Mouse (Mus musculus) stomach, embryonic 16.5 days (tissue): ENCODE measurements around the gene Rftn1. TPM values are rescaled to one million over a fixed set of nuclear protein-coding genes. Genes with fewer than 3 reads are reported as not detected.
A peak's percentile ranks its signal among the peaks of the same experiment; 100 is the strongest.

Experiments used
- ATAC-seq: fragments of 200-750 bp; cut with Nextera tagmentation; 2 replicates; pipeline ENCODE4 v1.8.0; 2017; ENCODE audit warnings: moderate number of reproducible peaks, moderate TSS enrichment; ENCODE audit not compliant: insufficient read depth, low FRiP score
- H3K27ac ChIP-seq: fragments of 300-500 bp; sonication (generic); 2 replicates; pipeline ENCODE4 v1.5.1; 2014; ENCODE audit warnings: low read length
- H3K27me3 ChIP-seq: fragments of 300-500 bp; sonication (generic); 2 replicates; pipeline ENCODE4 v1.6.1; 2014; ENCODE audit warnings: low read length, control low read depth, mixed read lengths; ENCODE audit not compliant: control insufficient read depth, insufficient read depth
- H3K36me3 ChIP-seq: fragments of 300-500 bp; sonication (generic); 2 replicates; pipeline ENCODE4 v1.6.1; 2014; ENCODE audit warnings: low read length; ENCODE audit not compliant: control insufficient read depth, insufficient read depth
- H3K4me1 ChIP-seq: fragments of 300-500 bp; sonication (generic); 2 replicates; pipeline ENCODE4 v1.6.1; 2014; ENCODE audit warnings: low read length, control low read depth, mixed read lengths; ENCODE audit not compliant: control insufficient read depth, insufficient read depth
- H3K4me2 ChIP-seq: fragments of 300-500 bp; sonication (generic); 2 replicates; pipeline ENCODE4 v1.6.1; 2014; ENCODE audit warnings: low read depth, low read length, mixed read lengths
- H3K4me3 ChIP-seq: fragments of 300-500 bp; sonication (generic); replicated peaks from 2 replicates; pipeline ENCODE4 v1.5.1; 2014; ENCODE audit warnings: mild to moderate bottlenecking, low read length
- H3K9ac ChIP-seq: fragments of 300-500 bp; sonication (generic); 2 replicates; pipeline ENCODE4 v1.6.1; 2014; ENCODE audit warnings: low read length
- H3K9me3 ChIP-seq: fragments of 300-500 bp; sonication (generic); replicated peaks from 2 replicates; pipeline ENCODE4 v1.6.1; 2016; ENCODE audit warnings: low read length, control low read depth; ENCODE audit not compliant: control insufficient read depth
- WGBS: fragments of 180-500 bp; shearing (Covaris S2); extraction: QIAGEN DNeasy Blood & Tissue Kit; methylation state at CpG from one replicate; pipeline ENCODE4 v1.1.7; 2014; 5-methylcytosine and 5-hydroxymethylcytosine counted together
- polyA plus RNA-seq: library from polyadenylated mRNA; unstranded; fragments of >200 nt; fragmentation: Nextera tagmentation; extraction: Ambion mirVana; gene quantifications from 2 replicates; pipeline ENCODE4 v1.2.1, GENCODE M21; 2015

The Rftn1 gene
- polyA plus RNA-seq, 1 experiment from 2014 or later: 12.9 TPM

DNA sequence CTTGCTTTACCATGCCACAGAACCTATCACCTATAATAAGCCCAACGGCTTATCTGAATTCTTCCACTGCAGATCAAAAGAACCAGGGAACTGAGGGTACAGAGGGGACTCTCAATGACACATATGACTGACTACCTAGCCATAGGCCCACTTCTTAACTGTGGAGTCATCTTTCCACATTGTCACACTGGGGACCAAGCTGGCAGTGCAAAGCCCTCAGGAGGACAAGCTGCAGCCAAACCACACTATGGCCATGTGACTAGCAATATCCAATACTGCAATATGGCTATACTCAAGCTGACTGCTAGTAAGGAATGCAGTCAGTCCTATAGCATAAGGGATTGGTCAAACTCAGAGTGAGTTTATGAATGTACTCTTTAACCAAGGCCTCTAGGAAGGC, 164.8 kb downstream of the Rftn1 start:
- Histone ChIP-seq H3K4me3 (no peak overlapping the region), H3K27ac (no peak overlapping the region; the same call in 1 of the 2 replicates), H3K4me2 (no peak overlapping the region), H3K9ac (no peak overlapping the region), H3K4me1 (peaks cover 2% of the 10 kb centered on the region; the same call in 1 of the 2 replicates), H3K36me3 (no peaks in the 10 kb centered on the region), H3K9me3 (no peaks in the 10 kb centered on the region), H3K27me3 (no peaks in the 10 kb centered on the region)
- 65% methylated on average over 1 of the region's 1 CpGs for WGBS
- no peak for ATAC-seq

DNA sequence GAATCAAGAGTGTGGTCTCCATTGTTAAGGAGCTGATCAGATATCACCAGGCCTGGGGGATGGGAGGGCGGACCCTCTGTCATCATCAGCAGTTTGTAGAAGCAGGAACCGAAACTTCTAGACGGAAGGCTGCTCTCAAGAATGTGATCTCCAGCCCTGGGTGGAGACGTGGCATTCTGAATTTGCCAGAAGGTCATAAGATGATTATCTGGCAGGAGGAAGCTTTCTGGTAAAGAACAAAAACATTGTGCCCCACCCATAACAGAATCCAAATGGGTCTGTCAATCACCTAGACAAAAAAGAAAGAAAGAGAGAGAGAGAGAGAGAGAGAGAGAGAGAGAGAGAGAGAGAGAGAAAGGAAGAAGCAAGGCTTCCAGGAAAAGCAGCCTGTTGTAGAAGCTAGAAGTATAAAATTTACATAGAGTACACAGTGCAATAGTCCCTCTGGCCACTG, 165.3 kb downstream of the Rftn1 start:
- Histone ChIP-seq H3K9ac (no peak overlapping the region), H3K27ac (no peak overlapping the region; the same call in 1 of the 2 replicates), H3K4me3 (no peak overlapping the region), H3K36me3 (no peaks in the 10 kb centered on the region), H3K9me3 (no peaks in the 10 kb centered on the region), H3K4me1 (peaks cover 4% of the 10 kb centered on the region; the same call in 1 of the 2 replicates), H3K4me2 (no peak overlapping the region), H3K27me3 (no peaks in the 10 kb centered on the region)
- ATAC-seq: no peak
- WGBS: 58% methylated on average over 4 of the region's 4 CpGs

DNA sequence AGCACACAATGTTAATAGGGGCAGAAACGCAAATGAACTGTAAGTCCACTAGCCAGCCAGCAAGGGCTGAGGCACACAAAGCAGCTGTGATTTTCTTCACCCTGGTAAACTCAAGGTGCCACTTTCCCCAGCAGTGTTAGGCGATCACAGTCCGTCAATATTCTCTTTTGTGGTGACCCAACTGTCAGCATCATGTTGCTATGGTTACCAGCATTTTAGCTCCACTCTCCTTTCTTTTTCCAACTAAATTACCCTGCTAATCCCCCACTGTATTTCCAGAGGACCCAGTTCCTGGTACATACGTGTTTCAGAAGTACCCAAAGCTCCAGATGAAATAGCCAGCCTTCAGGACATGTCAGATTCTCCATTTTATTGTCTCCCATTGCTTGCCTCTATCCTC, 169.1 kb downstream of the Rftn1 start:
- H3K9me3 ChIP-seq: no peaks in the 10 kb centered on the region
- WGBS: 53% methylated on average over 4 of the region's 4 CpGs
- no peak overlapping the region for H3K27ac ChIP-seq
- H3K27me3 ChIP-seq: no peaks in the 10 kb centered on the region
- no peak overlapping the region for H3K9ac ChIP-seq
- peaks cover 4% of the 10 kb centered on the region; the same call in 1 of the 2 replicates for H3K4me1 ChIP-seq
- H3K4me3 ChIP-seq: no peak overlapping the region
- ATAC-seq: no peak
- no peak overlapping the region for H3K4me2 ChIP-seq
- H3K36me3 ChIP-seq: no peaks in the 10 kb centered on the region

DNA sequence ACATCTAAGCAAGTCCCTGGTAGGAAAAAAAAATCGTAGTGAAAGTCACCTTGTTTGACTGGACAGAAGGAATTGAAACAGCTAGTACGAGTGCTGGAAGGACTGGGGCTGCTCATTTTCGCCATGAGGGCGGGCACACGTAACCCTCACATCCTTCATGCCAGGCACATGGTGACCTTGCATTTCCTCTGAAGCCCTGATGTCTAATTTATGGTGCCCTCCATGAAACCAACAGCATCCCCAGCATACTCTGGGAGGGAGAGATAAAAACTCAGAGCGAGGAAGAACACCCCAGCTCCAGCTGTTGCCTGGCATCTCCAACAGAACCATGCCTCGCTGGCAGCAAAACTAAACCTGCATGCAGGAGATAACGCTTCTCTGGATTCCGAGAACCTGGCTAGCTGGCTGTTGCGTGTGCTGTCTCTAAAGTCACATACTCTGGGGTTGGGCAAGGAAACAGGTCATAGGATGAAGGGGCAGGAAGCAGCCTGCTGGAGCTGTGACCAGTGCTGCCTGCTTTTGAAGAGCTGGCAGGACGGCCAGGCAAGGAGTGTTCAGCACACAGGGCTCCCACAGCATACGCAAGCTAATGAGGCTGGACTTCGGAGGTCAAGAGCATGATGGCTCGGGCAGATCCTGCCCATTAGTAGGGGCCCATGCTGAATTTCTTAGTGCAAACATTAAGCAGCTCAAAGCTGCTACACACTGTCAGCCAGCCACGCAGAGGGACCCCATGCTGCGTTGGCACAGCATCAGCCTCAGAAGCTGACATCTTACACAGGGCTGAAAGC, 170.1 kb downstream of the Rftn1 start:
- Histone ChIP-seq H3K4me3 (no peak overlapping the region), H3K9ac (no peak overlapping the region), H3K4me1 (peaks cover 4% of the 10 kb centered on the region; the same call in 1 of the 2 replicates), H3K36me3 (no peaks in the 10 kb centered on the region), H3K9me3 (no peaks in the 10 kb centered on the region), H3K27ac (no peak overlapping the region), H3K27me3 (no peaks in the 10 kb centered on the region), H3K4me2 (no peak overlapping the region)
- WGBS: 54% methylated on average over 16 of the region's 16 CpGs
- ATAC-seq: peak; percentile 69

DNA sequence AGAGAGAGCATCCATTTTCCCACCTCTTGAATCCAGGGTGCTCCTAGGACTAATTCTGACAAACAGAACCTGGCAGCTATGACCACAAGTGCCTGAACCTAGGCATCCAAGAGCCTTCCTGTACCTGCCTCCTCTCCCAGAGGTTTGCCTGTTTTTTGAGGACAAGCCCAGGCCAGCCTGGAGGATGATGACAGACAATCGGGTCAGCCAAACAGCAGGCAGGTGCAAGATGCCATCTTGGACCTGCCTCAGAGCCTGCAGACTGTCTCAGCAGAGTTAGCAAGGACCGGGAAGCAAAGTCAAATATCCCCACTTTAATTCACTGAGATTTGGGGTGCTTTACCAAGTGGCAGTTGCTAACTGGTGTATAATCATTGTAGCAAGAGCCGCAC, 170.7 kb downstream of the Rftn1 start:
- ATAC-seq: no peak
- whole genome bisulfite sequencing: 82% methylated on average over 3 of the region's 3 CpGs

DNA sequence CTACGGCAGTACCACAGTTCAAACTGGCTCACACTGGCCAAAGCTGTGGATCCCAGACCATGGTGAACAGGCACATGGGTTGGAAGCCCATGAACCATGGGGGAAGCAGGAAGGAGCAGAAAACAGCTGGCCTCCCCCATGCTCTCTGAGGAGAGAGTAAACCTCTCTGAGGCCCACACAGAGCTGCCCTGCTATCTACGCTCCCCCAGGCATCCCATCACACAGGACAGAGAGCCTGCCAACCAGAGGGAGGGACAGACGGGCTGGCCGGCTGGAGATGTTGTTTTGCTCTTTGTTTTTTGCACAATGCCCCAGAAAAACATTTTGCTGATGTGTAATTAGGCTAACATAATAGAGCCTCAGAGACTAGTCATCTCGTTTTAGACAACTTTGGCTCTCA, 171.4 kb downstream of the Rftn1 start:
- no peak overlapping the region for H3K9ac ChIP-seq
- WGBS: 85% methylated on average over 5 of the region's 5 CpGs
- H3K4me2 ChIP-seq: no peak overlapping the region
- ATAC-seq: no peak
- H3K27ac ChIP-seq: no peak overlapping the region
- H3K9me3 ChIP-seq: no peaks in the 10 kb centered on the region
- peaks cover 4% of the 10 kb centered on the region; the same call in 1 of the 2 replicates for H3K4me1 ChIP-seq
- no peaks in the 10 kb centered on the region for H3K36me3 ChIP-seq
- no peaks in the 10 kb centered on the region for H3K27me3 ChIP-seq
- H3K4me3 ChIP-seq: no peak overlapping the region

More for the DNA sequence above, 170.7 kb downstream of the Rftn1 start:
- Histone ChIP-seq H3K27ac (no peak overlapping the region), H3K36me3 (no peaks in the 10 kb centered on the region), H3K4me3 (no peak overlapping the region), H3K9ac (no peak overlapping the region), H3K4me1 (peaks cover 4% of the 10 kb centered on the region; the same call in 1 of the 2 replicates), H3K27me3 (no peaks in the 10 kb centered on the region), H3K4me2 (no peak overlapping the region), H3K9me3 (no peaks in the 10 kb centered on the region)

DNA sequence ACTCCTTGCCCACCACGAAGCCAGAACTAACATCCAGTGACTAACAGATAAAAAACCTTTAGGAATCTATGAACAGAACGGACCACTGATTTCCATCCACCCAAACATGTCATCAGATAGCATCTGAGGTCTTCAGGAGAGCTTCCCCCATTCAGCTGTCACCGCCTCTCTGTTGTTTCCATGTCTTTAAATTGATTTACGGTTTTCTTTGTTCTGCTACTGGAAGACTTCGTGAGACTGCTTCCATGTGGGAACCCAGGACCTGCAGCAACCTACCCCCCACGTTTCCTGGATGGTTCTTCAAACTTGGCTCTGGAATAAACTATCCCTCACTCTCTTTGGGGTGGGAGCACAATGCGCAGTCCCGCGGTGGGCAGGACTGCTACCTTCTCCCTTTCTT, 175.8 kb downstream of the Rftn1 start:
- H3K36me3 ChIP-seq: no peaks in the 10 kb centered on the region
- no peaks in the 10 kb centered on the region for H3K27me3 ChIP-seq
- H3K4me1 ChIP-seq: no peaks in the 10 kb centered on the region
- H3K9ac ChIP-seq: no peak overlapping the region
- H3K4me3 ChIP-seq: no peak overlapping the region
- 73% methylated on average over 9 of the region's 9 CpGs for WGBS
- no peak for ATAC-seq
- H3K27ac ChIP-seq: no peak overlapping the region
- no peak overlapping the region for H3K4me2 ChIP-seq
- H3K9me3 ChIP-seq: no peaks in the 10 kb centered on the region

DNA sequence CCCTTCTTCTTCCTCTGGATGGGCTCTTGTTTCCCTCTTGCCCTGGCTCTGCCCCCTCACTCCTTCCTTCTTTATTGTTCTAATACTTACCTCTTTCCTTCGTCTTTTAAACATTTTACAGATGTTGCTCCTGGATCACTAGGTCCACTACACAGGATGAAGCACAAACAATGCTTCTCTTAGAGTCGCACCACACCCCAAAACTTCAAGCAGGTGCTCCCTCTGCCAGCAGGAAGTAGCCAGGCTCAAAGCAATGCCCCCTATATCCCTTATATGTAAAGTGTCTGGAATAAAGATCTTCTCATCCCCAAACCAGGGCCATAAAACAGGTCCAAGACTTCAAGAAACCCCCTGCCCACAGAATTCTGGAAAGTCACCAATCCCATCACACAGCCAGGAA, 176.6 kb downstream of the Rftn1 start:
- no peak overlapping the region for H3K4me2 ChIP-seq
- no peak for ATAC-seq
- no peak overlapping the region for H3K27ac ChIP-seq
- no peak overlapping the region for H3K9ac ChIP-seq
- no peaks in the 10 kb centered on the region for H3K36me3 ChIP-seq
- WGBS: 68% methylated on average over 2 of the region's 2 CpGs
- no peaks in the 10 kb centered on the region for H3K4me1 ChIP-seq
- no peak overlapping the region for H3K4me3 ChIP-seq
- H3K27me3 ChIP-seq: no peaks in the 10 kb centered on the region
- H3K9me3 ChIP-seq: no peaks in the 10 kb centered on the region

DNA sequence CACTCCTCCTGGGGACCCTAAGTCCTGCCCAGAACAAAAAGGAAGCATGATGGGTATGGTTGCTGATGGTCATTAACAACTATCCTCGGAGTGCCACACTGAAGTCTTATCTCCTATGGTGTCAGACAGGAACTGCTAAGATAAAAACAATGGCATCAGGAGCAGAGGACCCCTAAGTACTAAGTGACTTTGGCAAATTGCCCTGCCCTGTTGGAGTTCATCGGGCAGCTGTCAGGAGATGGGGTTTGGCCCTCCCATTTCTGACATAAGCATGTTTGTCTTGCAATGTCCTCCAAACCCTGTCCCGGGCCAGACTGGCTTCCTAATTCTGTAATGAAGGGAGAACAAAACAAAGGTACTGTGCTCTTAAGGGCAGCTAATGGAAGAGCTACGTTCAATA, 180.4 kb downstream of the Rftn1 start:
- Histone ChIP-seq H3K4me3 (no peak overlapping the region), H3K9me3 (no peaks in the 10 kb centered on the region), H3K27me3 (no peaks in the 10 kb centered on the region), H3K4me2 (no peak overlapping the region), H3K27ac (no peak overlapping the region), H3K36me3 (no peaks in the 10 kb centered on the region), H3K4me1 (peaks cover 4% of the 10 kb centered on the region; the same call in 1 of the 2 replicates), H3K9ac (no peak overlapping the region)
- no peak for ATAC-seq
- WGBS: 31% methylated on average over 4 of the region's 4 CpGs
